Mouse (Mus musculus): ENCODE data around the gene Tmem120a. TPM values are rescaled to one million over a fixed set of nuclear protein-coding genes. Genes with fewer than 3 reads are reported as not detected.

Tmem120a gene
- 33.8 and 35.6 TPM in 2 replicates for polyA plus RNA-seq (2021; fragmentation: Nextera tagmentation)
- long read RNA-seq, experiment 1, transcript Tmem120a-201 (12 exons, 1,559 nt), result major isoform, 46 of 51 reads
- long read RNA-seq, experiment 1, partial matches to known transcripts, result 1 of 51 reads
- long read RNA-seq, experiment 1, other reads (novel, unspliced or antisense), result 4 of 51 reads
- long read RNA-seq, experiment 2, transcript Tmem120a-201 (12 exons, 1,559 nt), result major isoform, 113 of 125 reads
- long read RNA-seq, experiment 2, partial matches to known transcripts, result 0 of 125 reads
- long read RNA-seq, experiment 2, other reads (novel, unspliced or antisense), result 12 of 125 reads

GRCm38 (mm10) chr5:135743741-135744609, at the start of gene Tmem120a:
Tmem120a (minus strand) TSS chr5:135744448.

GRCm38 (mm10) chr5:135778471-135779445, 34.5 kb upstream of the Tmem120a start, which contains the start of gene Mdh2:
Mdh2 (plus strand) TSS chr5:135778480.

GRCm38 (mm10) chr5:135777796-135778470, 33.7 kb upstream of the Tmem120a start, which contains the start of gene Styxl1:
Styxl1 (minus strand) TSS chr5:135778385.

Small RNA genes lying within 50 kb of the gene (microRNA-seq; reads per million reads assigned to microRNA genes)
- gene Mir7034, result not detected

Other genes starting within 250 kb of the Tmem120a start
- 9.8 and 10.1 TPM in 2 replicates for gene Hip1, start 199.3 kb downstream of the Tmem120a start, polyA plus RNA-seq (2021; fragmentation: Nextera tagmentation)
- not detected in 2 replicates for gene Ccl26, start 180.9 kb downstream of the Tmem120a start, polyA plus RNA-seq (2021; fragmentation: Nextera tagmentation)
- gene Ccl24, start 171.4 kb downstream of the Tmem120a start, polyA plus RNA-seq (2021; fragmentation: Nextera tagmentation), result 0.29 and 0.67 TPM in 2 replicates
- 112 and 115 TPM in 2 replicates for gene Rhbdd2, start 111.8 kb downstream of the Tmem120a start, polyA plus RNA-seq (2021; fragmentation: Nextera tagmentation)
- gene Por, start 74.4 kb downstream of the Tmem120a start, polyA plus RNA-seq (2021; fragmentation: Nextera tagmentation), result 50.8 and 54.4 TPM in 2 replicates
- 0.55 and 0.89 TPM in 2 replicates for gene Styxl1, start 33.9 kb upstream of the Tmem120a start, polyA plus RNA-seq (2021; fragmentation: Nextera tagmentation)
- gene Mdh2, start 34.0 kb upstream of the Tmem120a start, polyA plus RNA-seq (2021; fragmentation: Nextera tagmentation), result 906 and 921 TPM in 2 replicates
- 16.5 and 16.8 TPM in 2 replicates for gene Srrm3, start 62.4 kb upstream of the Tmem120a start, polyA plus RNA-seq (2021; fragmentation: Nextera tagmentation)
- gene Hspb1, start 143.5 kb upstream of the Tmem120a start, polyA plus RNA-seq (2021; fragmentation: Nextera tagmentation), result 28.3 and 33.6 TPM in 2 replicates
- 463 and 554 TPM in 2 replicates for gene Ywhag, start 190.2 kb upstream of the Tmem120a start, polyA plus RNA-seq (2021; fragmentation: Nextera tagmentation)
- 0.93 and 0.94 TPM in 2 replicates for gene Ssc4d, start 230.1 kb upstream of the Tmem120a start, polyA plus RNA-seq (2021; fragmentation: Nextera tagmentation)
- 0.18 and 0.56 TPM in 2 replicates for gene Zp3, start 235.7 kb upstream of the Tmem120a start, polyA plus RNA-seq (2021; fragmentation: Nextera tagmentation)

All from layer of hippocampus, adult 6 months (tissue).